Mouse (Mus musculus): ENCODE data around the gene Nrn1.

DNA sequence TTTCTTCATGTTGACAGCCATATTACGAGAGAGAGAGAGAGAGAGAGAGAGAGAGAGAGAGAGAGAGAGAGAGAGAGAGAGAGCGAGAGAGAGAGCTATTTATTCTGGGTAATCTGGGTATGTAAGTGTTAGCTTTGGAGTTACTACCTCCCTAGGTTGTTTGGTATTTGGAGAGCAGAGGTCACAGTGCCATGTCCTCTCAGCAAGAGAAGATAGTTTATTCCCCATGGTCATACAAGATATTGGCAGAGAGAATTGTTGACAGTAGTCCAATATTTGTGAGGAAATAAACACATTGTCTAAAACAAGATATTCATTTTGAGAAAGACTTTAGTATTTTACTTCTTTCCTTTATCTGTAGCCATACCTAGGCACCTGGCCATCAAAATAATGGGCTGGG is 20.8 kb downstream of the Nrn1 start:
- TF ChIP-seq CTCF (IDR thresholded peaks at IDR 0.05; ENCODE audit: control insufficient read depth, insufficient read depth, insufficient read length) (no peak), MYOD1 (IDR thresholded peaks at IDR 0.05; ENCODE audit: control insufficient read depth, insufficient read length, low read depth) (no peak), CEBPB (IDR thresholded peaks at IDR 0.05; ENCODE audit: low read depth) (no peak), MAX (IDR thresholded peaks at IDR 0.05) (no peak)

All from C2C12 (cell line).